Mouse (Mus musculus) limb, embryonic 15.5 days (tissue): Measurements from ENCODE around the gene Abhd12. TPM values are rescaled to one million over a fixed set of nuclear protein-coding genes. Genes with fewer than 3 reads are reported as not detected.
"Not testable (repeated sequence)": the region's sequence is repeated elsewhere in the genome, so short reads cannot be mapped to it uniquely, and the experiment has no call there.

Experiments
- ATAC-seq: fragments of 200-750 bp; cut with Nextera tagmentation; 2 replicates; pipeline ENCODE4 v1.8.0; 2017; ENCODE audit warnings: low read depth, moderate TSS enrichment; ENCODE audit not compliant: insufficient number of reproducible peaks, low FRiP score, low TSS enrichment
- H3K27ac ChIP-seq: fragments of 300-500 bp; sonication (generic); 2 replicates; pipeline ENCODE4 v1.5.1; 2015; ENCODE audit warnings: moderate library complexity, mild to moderate bottlenecking, inconsistent platforms
- H3K27me3 ChIP-seq: fragments of 300-500 bp; sonication (generic); 2 replicates; pipeline ENCODE4 v1.6.1; 2015; ENCODE audit warnings: inconsistent platforms
- H3K36me3 ChIP-seq: fragments of 300-500 bp; sonication (generic); 2 replicates; pipeline ENCODE4 v1.6.1; 2015; ENCODE audit warnings: inconsistent platforms
- H3K4me1 ChIP-seq: fragments of 300-500 bp; sonication (generic); 2 replicates; pipeline ENCODE4 v1.6.1; 2015; ENCODE audit warnings: inconsistent platforms
- H3K4me2 ChIP-seq: fragments of 300-500 bp; sonication (generic); 2 replicates; pipeline ENCODE4 v1.6.1; 2015; ENCODE audit warnings: mild to moderate bottlenecking, inconsistent platforms
- H3K4me3 ChIP-seq: fragments of 300-500 bp; sonication (generic); 2 replicates; pipeline ENCODE4 v1.5.1; 2015; ENCODE audit warnings: mild to moderate bottlenecking, inconsistent platforms
- H3K9ac ChIP-seq: fragments of 300-500 bp; sonication (generic); 2 replicates; pipeline ENCODE4 v1.6.1; 2015; ENCODE audit warnings: inconsistent platforms
- H3K9me3 ChIP-seq: fragments of 300-500 bp; sonication (generic); 2 replicates; pipeline ENCODE4 v1.6.1; 2016; ENCODE audit warnings: inconsistent platforms
- WGBS: fragments of 180-500 bp; shearing (Covaris S2); methylation state at CpG from one replicate; pipeline ENCODE4 v1.1.7; 2015; 5-methylcytosine and 5-hydroxymethylcytosine counted together
- polyA plus RNA-seq: library from polyadenylated mRNA; unstranded; fragments of >200 nt; fragmentation: Nextera tagmentation; extraction: Ambion mirVana; gene quantifications from 2 replicates; pipeline ENCODE4 v1.2.1, GENCODE M21; 2015

Gene Abhd12
- polyA plus RNA-seq, 1 experiment from 2014 or later = 78.8 TPM

- ATAC-seq, H3K9ac ChIP-seq, H3K36me3 ChIP-seq, H3K4me1 ChIP-seq, H3K27ac ChIP-seq, H3K27me3 ChIP-seq, H3K9me3 ChIP-seq: not testable (repeated sequence)
- Histone ChIP-seq H3K4me2 (peak overlapping the region; percentile 58), H3K4me3 (peak overlapping the region; percentile 79)
- 48% methylated on average over 6 of the region's 6 CpGs for WGBS
Measured at GRCm38 (mm10) chr2:150908881-150909280, 4.3 kb upstream of the Abhd12 start.

- no peaks in the 10 kb centered on the region for H3K27me3 ChIP-seq
- ATAC-seq = no peak
- H3K9me3 ChIP-seq = no peaks in the 10 kb centered on the region
- WGBS = 43% methylated on average over 9 of the region's 9 CpGs
- H3K9ac ChIP-seq = peak within 1 kb of the TSS; percentile 72
- peaks cover 11% of the 10 kb centered on the region for H3K4me1 ChIP-seq
- peaks cover 2% of the 10 kb centered on the region; the same call in 1 of the 2 replicates for H3K36me3 ChIP-seq
- H3K4me3 ChIP-seq = peak within 1 kb of the TSS; percentile 90
- H3K27ac ChIP-seq = peak within 1 kb of the TSS; percentile 90
- peak within 1 kb of the TSS; percentile 89 for H3K4me2 ChIP-seq
Measured at GRCm38 (mm10) chr2:150904936-150905450, 452 bp upstream of the Abhd12 start, which contains the start of gene Gins1. Gins1 (plus strand) TSS chr2:150905400.

- Histone ChIP-seq H3K4me1 (peaks cover 10% of the 10 kb centered on the region), H3K36me3 (peaks cover 3% of the 10 kb centered on the region; the same call in 1 of the 2 replicates), H3K4me3 (no peak overlapping the region), H3K27me3 (no peaks in the 10 kb centered on the region), H3K4me2 (no peak overlapping the region), H3K9ac (no peak overlapping the region), H3K9me3 (no peaks in the 10 kb centered on the region), H3K27ac (no peak overlapping the region)
- no peak for ATAC-seq
- 89% methylated on average over 8 of the region's 8 CpGs for WGBS
Measured at GRCm38 (mm10) chr2:150902347-150902746, 2.2 kb downstream of the Abhd12 start.

- no peak overlapping the region for H3K4me3 ChIP-seq
Measured at GRCm38 (mm10) chr2:150900341-150900740, 4.2 kb downstream of the Abhd12 start.

GRCm38 (mm10) chr2:150895691-150896252 is 8.8 kb downstream of the Abhd12 start:
- Histone ChIP-seq H3K36me3 (peaks cover 3% of the 10 kb centered on the region; the same call in 1 of the 2 replicates), H3K27me3 (no peaks in the 10 kb centered on the region), H3K4me1 (no peaks in the 10 kb centered on the region), H3K9ac (no peak overlapping the region), H3K4me2 (no peak overlapping the region), H3K4me3 (no peak overlapping the region), H3K9me3 (no peaks in the 10 kb centered on the region), H3K27ac (no peak overlapping the region)
- WGBS = 72% methylated on average over 7 of the region's 7 CpGs
- ATAC-seq = no peak

More at GRCm38 (mm10) chr2:150900341-150900740, 4.2 kb downstream of the Abhd12 start:
- Histone ChIP-seq H3K9me3 (no peaks in the 10 kb centered on the region), H3K27me3 (no peaks in the 10 kb centered on the region), H3K9ac (no peak overlapping the region), H3K4me1 (peaks cover 10% of the 10 kb centered on the region), H3K27ac (no peak overlapping the region), H3K4me2 (no peak overlapping the region), H3K36me3 (peaks cover 3% of the 10 kb centered on the region; the same call in 1 of the 2 replicates)
- no peak for ATAC-seq
- 92% methylated on average over 6 of the region's 6 CpGs for WGBS

- WGBS = 85% methylated on average over 2 of the region's 2 CpGs
- H3K9me3 ChIP-seq = no peaks in the 10 kb centered on the region
- ATAC-seq = no peak
- H3K27ac ChIP-seq = no peak overlapping the region
- H3K4me1 ChIP-seq = no peaks in the 10 kb centered on the region
- no peak overlapping the region for H3K4me3 ChIP-seq
- no peak overlapping the region for H3K4me2 ChIP-seq
- no peak overlapping the region for H3K9ac ChIP-seq
- no peaks in the 10 kb centered on the region for H3K27me3 ChIP-seq
- H3K36me3 ChIP-seq = no peaks in the 10 kb centered on the region
Measured at GRCm38 (mm10) chr2:150894617-150895267, 9.8 kb downstream of the Abhd12 start.

- Histone ChIP-seq H3K4me2 (no peak overlapping the region), H3K9ac (no peak overlapping the region), H3K27me3 (no peaks in the 10 kb centered on the region), H3K27ac (no peak overlapping the region), H3K4me3 (no peak overlapping the region), H3K9me3 (no peaks in the 10 kb centered on the region), H3K36me3 (no peaks in the 10 kb centered on the region), H3K4me1 (no peaks in the 10 kb centered on the region)
- 68% methylated on average over 2 of the region's 2 CpGs for WGBS
- no peak for ATAC-seq
Measured at GRCm38 (mm10) chr2:150887370-150887769, 17.2 kb downstream of the Abhd12 start.

GRCm38 (mm10) chr2:150886315-150886714 is 18.2 kb downstream of the Abhd12 start:
- H3K4me3 ChIP-seq = no peak overlapping the region
- no peak overlapping the region for H3K4me2 ChIP-seq
- no peak overlapping the region for H3K9ac ChIP-seq
- ATAC-seq = no peak
- no peaks in the 10 kb centered on the region for H3K36me3 ChIP-seq
- H3K27ac ChIP-seq = no peak overlapping the region
- H3K4me1 ChIP-seq = no peaks in the 10 kb centered on the region
- no peaks in the 10 kb centered on the region for H3K27me3 ChIP-seq
- H3K9me3 ChIP-seq = no peaks in the 10 kb centered on the region

- Histone ChIP-seq H3K4me2 (no peak overlapping the region), H3K36me3 (no peaks in the 10 kb centered on the region), H3K4me3 (no peak overlapping the region), H3K27ac (no peak overlapping the region), H3K4me1 (no peaks in the 10 kb centered on the region), H3K9me3 (no peaks in the 10 kb centered on the region), H3K27me3 (no peaks in the 10 kb centered on the region), H3K9ac (no peak overlapping the region)
- 78% methylated on average over 1 of the region's 1 CpGs for WGBS
- no peak for ATAC-seq
Measured at GRCm38 (mm10) chr2:150885814-150886213, 18.7 kb downstream of the Abhd12 start.

GRCm38 (mm10) chr2:150884779-150885110 is 19.8 kb downstream of the Abhd12 start:
- Histone ChIP-seq H3K36me3 (no peaks in the 10 kb centered on the region), H3K4me1 (no peaks in the 10 kb centered on the region), H3K4me2 (no peak overlapping the region), H3K9ac (no peak overlapping the region), H3K27ac (no peak overlapping the region), H3K27me3 (no peaks in the 10 kb centered on the region), H3K9me3 (no peaks in the 10 kb centered on the region), H3K4me3 (no peak overlapping the region)
- 78% methylated on average over 1 of the region's 1 CpGs for WGBS
- 0 out of 2 replicates have a peak, but pooled peaks have one; percentile 10 for ATAC-seq

- Histone ChIP-seq H3K27ac (no peak overlapping the region), H3K4me1 (no peaks in the 10 kb centered on the region), H3K4me2 (no peak overlapping the region), H3K4me3 (no peak overlapping the region), H3K36me3 (no peaks in the 10 kb centered on the region), H3K9ac (no peak overlapping the region), H3K9me3 (no peaks in the 10 kb centered on the region), H3K27me3 (no peaks in the 10 kb centered on the region)
- no peak for ATAC-seq
- WGBS = 91% methylated on average over 8 of the region's 8 CpGs
Measured at GRCm38 (mm10) chr2:150884075-150884778, 20.3 kb downstream of the Abhd12 start.

GRCm38 (mm10) chr2:150877561-150877960 is 27.0 kb downstream of the Abhd12 start:
- no peak overlapping the region for H3K27ac ChIP-seq
- H3K4me1 ChIP-seq = no peaks in the 10 kb centered on the region
- ATAC-seq = no peak
- H3K4me2 ChIP-seq = no peak overlapping the region
- no peaks in the 10 kb centered on the region for H3K9me3 ChIP-seq
- WGBS = 94% methylated on average over 4 of the region's 4 CpGs
- no peaks in the 10 kb centered on the region for H3K36me3 ChIP-seq
- no peaks in the 10 kb centered on the region for H3K27me3 ChIP-seq
- H3K4me3 ChIP-seq = no peak overlapping the region
- no peak overlapping the region for H3K9ac ChIP-seq
